Mouse (Mus musculus): Measurements from ENCODE around the gene Olfr661. TPM values are rescaled to one million over a fixed set of nuclear protein-coding genes. Genes with fewer than 3 reads are reported as not detected.

The Olfr661 gene
- not detected for total RNA-seq (2018; cell fraction: chromatin; rRNA removed)
- total RNA-seq (2018; cell fraction: cytosol; rRNA removed), result not detected
- total RNA-seq (2018; cell fraction: nucleus; rRNA removed), result not detected
- polyA plus RNA-seq (2018), result not detected in 3 replicates

DNA sequence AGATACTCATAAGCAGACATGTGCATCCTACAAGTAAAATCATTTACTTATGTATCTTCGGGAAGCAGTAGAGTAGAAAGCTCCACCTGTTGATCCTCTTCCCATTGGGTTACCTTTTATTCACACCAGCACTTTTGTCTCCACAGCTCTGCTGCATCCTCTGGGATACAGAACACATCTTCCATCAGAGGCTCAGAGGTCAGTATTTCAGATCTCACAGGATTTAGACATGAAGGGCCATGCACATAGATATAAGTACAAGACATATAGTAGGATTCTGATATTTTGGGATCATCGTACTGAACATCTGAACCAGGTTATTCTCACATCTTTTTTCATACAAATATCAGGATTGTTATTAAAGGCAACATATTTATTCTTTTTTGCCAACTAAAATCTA lies at the start of gene Olfr661:
Gene Olfr661, plus strand, starts transcription at position 301 of the 400 bp plus-strand sequence.
- WGBS (ENCODE audit: missing documents), result 95% methylated on average over 2 of the region's 2 CpGs

DNA sequence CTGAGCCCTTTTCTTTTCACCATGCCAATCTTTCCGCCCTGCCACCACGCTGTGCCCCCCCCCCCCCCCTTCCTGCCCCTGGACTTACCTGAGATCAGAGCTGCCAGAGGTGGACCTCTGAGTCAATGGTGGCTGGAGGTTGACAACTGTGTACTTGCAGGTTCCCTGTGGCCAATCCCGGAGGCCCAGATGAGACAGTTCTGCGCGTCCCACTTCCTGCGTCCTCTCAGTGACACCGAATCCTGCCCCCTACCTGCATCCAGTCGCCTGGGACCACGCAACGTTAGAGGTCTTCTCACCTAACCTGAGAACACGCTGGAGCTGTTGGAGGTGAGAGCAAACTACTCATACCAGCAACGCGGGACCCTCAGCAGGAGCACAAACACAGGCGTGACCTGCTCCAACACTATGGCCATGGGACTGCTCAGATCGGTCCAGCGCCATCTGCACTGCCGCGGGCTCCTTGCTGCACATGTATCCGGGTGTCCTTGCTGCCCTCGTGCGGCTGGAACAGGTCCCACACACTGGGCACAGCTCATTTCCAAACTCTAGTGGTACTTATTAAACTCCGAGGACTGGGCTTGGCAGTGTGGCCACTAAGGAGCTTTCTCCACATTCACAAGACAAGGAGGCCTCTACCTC lies 39.3 kb upstream of the Olfr661 start, which contains the start of gene Olfr658:
Gene Olfr658, minus strand, starts transcription at position 465 of the 642 bp plus-strand sequence.
- no peaks in the 10 kb centered on the region for H3K79me2 ChIP-seq (ENCODE audit: inconsistent target)
- H3K36me3 ChIP-seq (ENCODE audit: inconsistent target), result no peaks in the 10 kb centered on the region
- H3K4me3 ChIP-seq (ENCODE audit: inconsistent target), result no peak within 1 kb of the TSS
- no peak within 1 kb of the TSS for H3K27ac ChIP-seq
- 25% methylated on average over 20 of the region's 22 CpGs for WGBS (ENCODE audit: missing documents)

More for the DNA sequence above, at the start of gene Olfr661:
- Histone ChIP-seq H3K4me3 (ENCODE audit: inconsistent target) (no peak within 1 kb of the TSS), H3K27ac (no peak within 1 kb of the TSS), H3K36me3 (ENCODE audit: inconsistent target) (no peaks in the 10 kb centered on the region), H3K79me2 (ENCODE audit: inconsistent target) (no peaks in the 10 kb centered on the region)

DNA sequence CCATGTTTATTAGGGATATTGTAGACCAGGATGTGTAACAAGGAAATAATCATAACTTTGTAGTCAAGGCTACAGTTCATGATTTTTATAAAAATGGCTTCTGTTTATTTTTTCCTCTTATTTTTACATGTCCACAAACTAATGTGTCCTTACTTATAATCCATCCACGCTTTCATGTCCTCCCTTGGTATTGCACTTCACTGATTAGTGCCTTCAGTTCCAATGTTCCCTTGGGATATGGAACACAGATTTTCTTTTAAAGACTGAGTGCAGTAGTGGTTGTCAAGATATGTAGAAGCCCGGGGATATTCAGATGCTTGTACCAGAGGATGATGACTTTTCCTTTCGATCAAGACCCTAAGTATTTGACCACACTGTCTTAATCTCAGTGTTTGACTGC lies 19.8 kb upstream of the Olfr661 start, which contains the start of gene Olfr659:
Gene Olfr659, plus strand, starts transcription at position 301 of the 400 bp plus-strand sequence.
- no peaks in the 10 kb centered on the region for H3K79me2 ChIP-seq (ENCODE audit: inconsistent target)
- WGBS (ENCODE audit: missing documents), result 90% methylated on average over 3 of the region's 3 CpGs
- no peak within 1 kb of the TSS for H3K4me3 ChIP-seq (ENCODE audit: inconsistent target)
- no peak within 1 kb of the TSS for H3K27ac ChIP-seq
- no peaks in the 10 kb centered on the region for H3K36me3 ChIP-seq (ENCODE audit: inconsistent target)

Other genes starting within 250 kb of the Olfr661 start
- gene Trim30a, start 221.3 kb upstream of the Olfr661 start, polyA plus RNA-seq (2018), result 101 to 215 TPM (median 103 TPM) in 3 replicates
- 39.9 to 81.2 TPM (median 40.8 TPM) in 3 replicates for gene Trim30d, start 178.7 kb upstream of the Olfr661 start, polyA plus RNA-seq (2018)
- not detected in 3 replicates for gene Olfr651, start 136.4 kb upstream of the Olfr661 start, polyA plus RNA-seq (2018)
- gene Olfr652, start 125.6 kb upstream of the Olfr661 start, polyA plus RNA-seq (2018), result not detected in 3 replicates
- not detected in 3 replicates for gene Olfr653, start 109.2 kb upstream of the Olfr661 start, polyA plus RNA-seq (2018)
- not detected in 3 replicates for gene Olfr654, start 99.5 kb upstream of the Olfr661 start, polyA plus RNA-seq (2018)
- not detected in 3 replicates for gene Olfr655, start 84.7 kb upstream of the Olfr661 start, polyA plus RNA-seq (2018)
- gene Olfr656, start 72.5 kb upstream of the Olfr661 start, polyA plus RNA-seq (2018), result not detected in 3 replicates
- not detected in 3 replicates for gene Olfr657, start 61.7 kb upstream of the Olfr661 start, polyA plus RNA-seq (2018)
- 0.07 TPM in 1 of 3 replicates, not detected in the others for gene Olfr658, start 39.2 kb upstream of the Olfr661 start, polyA plus RNA-seq (2018)
- not detected in 3 replicates for gene Olfr659, start 19.7 kb upstream of the Olfr661 start, polyA plus RNA-seq (2018)
- gene Usp17le, start 91.0 kb downstream of the Olfr661 start, polyA plus RNA-seq (2018), result not detected in 3 replicates
- not detected in 3 replicates for gene Usp17lb, start 156.1 kb downstream of the Olfr661 start, polyA plus RNA-seq (2018)
- gene Usp17la, start 170.5 kb downstream of the Olfr661 start, polyA plus RNA-seq (2018), result not detected in 3 replicates
- not detected in 3 replicates for gene Olfr665, start 191.5 kb downstream of the Olfr661 start, polyA plus RNA-seq (2018)
- not detected in 3 replicates for gene Olfr666, start 209.5 kb downstream of the Olfr661 start, polyA plus RNA-seq (2018)
- gene Olfr667, start 235.0 kb downstream of the Olfr661 start, polyA plus RNA-seq (2018), result not detected in 3 replicates
- gene Olfr668, start 241.6 kb downstream of the Olfr661 start, polyA plus RNA-seq (2018), result not detected in 3 replicates
- gene Olfr669, start 247.7 kb downstream of the Olfr661 start, polyA plus RNA-seq (2018), result not detected in 3 replicates